Mouse (Mus musculus) frontal cortex, adult (tissue): ENCODE measurements around the gene Cebpa.

ENCODE experiments used
- ATAC-seq: cut with Nextera tagmentation; 2 replicates; pipeline ENCODE4 v1.9.2; 2017; ENCODE audit warnings: mild to moderate bottlenecking, moderate library complexity, mixed read lengths; ENCODE audit not compliant: low TSS enrichment

Gene Cebpa

DNA sequence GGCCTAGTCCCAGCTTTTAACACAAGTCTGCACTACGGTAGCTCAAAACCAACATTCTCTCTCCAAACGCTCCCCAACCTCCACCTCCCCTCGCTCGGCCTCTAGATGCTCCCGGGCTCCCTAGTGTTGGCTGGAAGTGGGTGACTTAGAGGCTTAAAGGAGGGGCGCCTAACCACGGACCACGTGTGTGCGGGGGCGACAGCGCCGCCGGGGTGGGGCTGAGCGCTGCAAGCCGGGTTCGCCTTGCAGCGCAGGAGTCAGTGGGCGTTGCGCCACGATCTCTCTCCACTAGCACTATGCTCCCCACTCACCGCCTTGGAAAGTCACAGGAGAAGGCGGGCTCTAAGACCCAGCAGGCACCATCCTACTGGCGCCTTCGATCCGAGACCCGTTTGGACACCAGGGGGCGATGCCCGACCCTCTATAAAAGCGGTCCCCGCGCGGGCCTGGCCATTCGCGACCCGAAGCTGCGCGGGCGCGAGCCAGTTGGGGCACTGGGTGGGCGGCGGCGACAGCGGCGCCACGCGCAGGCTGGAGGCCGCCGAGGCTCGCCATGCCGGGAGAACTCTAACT lies at the start of gene Cebpa:
Gene Cebpa, plus strand, starts transcription at position 453 of the 573 bp plus-strand sequence.
- ATAC-seq, result peak; percentile 90

DNA sequence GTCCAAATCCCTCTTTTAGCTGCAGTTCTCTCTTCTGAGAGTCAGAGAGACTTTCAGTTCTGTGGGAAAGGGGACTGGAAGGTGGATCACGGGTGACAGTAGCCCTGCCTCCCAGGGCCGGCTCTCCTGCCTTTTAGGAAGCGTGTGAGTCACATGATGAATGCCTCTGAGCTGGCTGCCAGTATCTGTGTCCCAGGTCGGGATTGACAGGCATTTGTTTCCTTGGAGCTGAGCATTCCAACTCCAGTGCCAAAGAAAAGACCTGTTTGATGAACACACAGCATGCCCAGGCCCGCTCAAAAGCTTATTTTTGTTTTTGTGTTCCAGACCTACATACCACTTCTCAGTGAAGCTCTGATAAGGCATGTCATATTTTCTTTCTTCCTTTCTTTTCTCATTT lies 42.4 kb upstream of the Cebpa start:
- no peak for ATAC-seq

DNA sequence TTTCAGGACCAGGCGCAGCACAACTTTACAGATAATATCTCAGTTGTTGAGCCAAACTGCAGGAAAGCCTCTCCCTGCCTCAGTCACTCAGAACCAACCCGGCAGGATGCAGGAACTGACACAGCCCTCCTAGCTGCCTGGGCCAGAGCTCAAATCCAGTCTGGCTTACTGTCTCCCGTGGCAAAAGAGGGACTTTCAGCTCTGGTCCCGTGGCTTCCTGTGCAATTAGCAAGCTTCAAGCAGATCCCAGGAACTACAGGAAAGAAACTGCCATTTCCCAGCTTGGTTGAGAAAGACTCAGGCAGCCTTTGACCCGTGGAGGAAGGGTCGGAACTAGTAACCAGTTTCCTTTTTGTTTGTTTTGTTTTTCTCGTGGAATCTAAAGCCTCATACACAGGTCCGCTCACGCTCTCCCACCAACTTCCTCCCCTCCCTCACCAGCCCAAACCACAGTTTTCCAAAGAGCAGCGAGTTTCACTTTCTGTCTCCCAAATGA lies 38.2 kb upstream of the Cebpa start:
- ATAC-seq, result no peak

DNA sequence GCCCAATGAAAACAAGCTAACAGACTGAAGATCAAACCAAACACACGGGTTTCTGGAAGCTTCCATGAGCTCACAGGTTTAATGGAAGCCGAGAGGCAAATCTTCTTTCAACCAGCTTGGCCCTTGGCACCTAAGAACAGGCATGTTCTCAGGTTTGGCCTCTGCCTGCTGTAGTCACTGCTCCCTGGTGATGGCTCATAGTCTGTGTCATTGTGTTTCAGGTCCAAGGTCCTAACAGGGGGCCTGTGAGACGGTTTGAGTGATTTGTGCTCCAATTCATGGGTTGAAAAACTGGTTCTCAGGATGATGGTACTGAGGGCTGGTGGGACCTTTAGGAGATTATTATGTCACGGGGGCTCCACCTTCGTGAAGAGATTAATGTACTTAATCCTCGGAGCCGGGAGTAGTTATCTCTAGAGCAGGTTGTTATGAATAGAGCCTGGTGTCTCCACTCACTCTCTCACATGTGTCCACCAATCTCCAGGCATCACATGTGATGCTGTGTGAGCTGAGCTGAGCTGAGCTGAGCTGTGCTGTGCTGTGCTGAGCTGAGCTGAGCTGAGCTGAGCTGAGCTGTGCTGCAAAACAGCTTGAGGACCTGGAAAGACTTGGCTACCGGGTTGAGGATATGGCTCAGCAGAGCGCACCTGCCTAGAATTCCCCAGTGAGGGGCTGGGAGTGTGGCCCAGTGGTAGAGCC lies 37.5 kb upstream of the Cebpa start:
- no peak for ATAC-seq

- ATAC-seq, result no peak
Measured at GRCm38 (mm10) chr7:35084565-35085360, 34.3 kb upstream of the Cebpa start.

GRCm38 (mm10) chr7:35086271-35086861 lies 32.7 kb upstream of the Cebpa start:
- ATAC-seq, result peak; percentile 62; the same call in 1 of the 2 replicates

GRCm38 (mm10) chr7:35090550-35090949 lies 28.5 kb upstream of the Cebpa start:
- no peak for ATAC-seq

- no peak for ATAC-seq
Measured at GRCm38 (mm10) chr7:35094975-35095678, 24.0 kb upstream of the Cebpa start.

DNA sequence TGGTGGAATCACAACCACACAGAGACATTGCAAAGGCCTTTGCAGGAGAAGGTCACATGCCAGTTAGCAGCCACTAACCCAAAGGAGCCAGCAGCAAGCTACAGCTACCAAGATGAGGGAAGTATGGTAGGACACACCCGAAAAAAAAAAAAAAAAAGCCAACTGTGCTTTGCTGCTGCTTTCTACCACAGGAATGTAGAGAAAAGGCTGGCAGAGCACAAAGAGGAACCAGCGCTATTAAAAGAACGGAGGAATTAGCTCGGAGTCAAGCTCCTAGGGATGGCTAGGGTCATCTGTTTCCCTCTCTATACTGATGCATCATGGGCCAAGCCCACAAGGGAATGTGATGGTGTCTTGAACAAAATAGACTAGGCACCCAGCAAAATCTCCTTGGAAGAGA lies 20.3 kb upstream of the Cebpa start:
- no peak for ATAC-seq

- no peak for ATAC-seq
Measured at GRCm38 (mm10) chr7:35099528-35099927, 19.6 kb upstream of the Cebpa start.

DNA sequence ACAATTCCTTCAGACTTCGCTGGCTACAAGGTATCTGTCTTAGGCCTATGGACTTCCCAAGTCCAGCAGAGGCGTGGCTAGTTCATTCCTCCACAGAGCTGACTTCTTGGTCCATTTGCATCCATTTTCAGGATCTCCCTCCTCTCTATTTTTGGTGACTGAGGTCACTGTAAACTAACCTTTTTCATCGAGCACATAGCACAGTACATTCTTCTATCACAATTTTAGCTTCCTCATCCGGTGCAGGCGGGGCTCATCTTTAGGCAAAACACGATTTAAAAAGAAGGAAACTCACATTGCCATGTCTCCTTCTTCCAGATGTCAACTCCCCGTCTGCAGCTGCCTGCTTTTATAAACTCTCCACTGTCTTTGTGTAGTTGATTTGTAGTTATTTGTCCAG lies 12.5 kb upstream of the Cebpa start:
- no peak for ATAC-seq

DNA sequence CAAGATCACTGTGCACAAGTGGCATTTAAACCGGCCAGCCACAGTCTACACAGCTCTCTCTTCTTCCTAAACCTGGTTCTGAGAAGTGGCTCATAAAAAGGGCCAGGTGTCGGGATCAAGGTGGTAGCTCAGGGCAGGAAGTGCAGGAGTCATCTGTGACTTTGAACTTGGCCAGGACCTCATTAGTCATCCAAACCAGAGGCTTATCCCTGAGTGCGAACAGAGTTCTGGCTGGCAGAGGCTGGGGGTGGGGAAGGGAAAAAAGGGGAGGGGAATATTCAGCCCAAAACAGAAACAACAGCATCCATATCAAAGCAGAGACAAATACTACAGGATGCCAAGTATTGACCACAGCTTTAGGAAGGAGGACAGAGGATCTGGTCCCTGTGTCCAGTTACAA lies 11.5 kb upstream of the Cebpa start:
- ATAC-seq, result no peak

- ATAC-seq, result no peak
Measured at GRCm38 (mm10) chr7:35108046-35108445, 11.0 kb upstream of the Cebpa start.

GRCm38 (mm10) chr7:35108663-35109062 lies 10.4 kb upstream of the Cebpa start:
- ATAC-seq, result no peak

DNA sequence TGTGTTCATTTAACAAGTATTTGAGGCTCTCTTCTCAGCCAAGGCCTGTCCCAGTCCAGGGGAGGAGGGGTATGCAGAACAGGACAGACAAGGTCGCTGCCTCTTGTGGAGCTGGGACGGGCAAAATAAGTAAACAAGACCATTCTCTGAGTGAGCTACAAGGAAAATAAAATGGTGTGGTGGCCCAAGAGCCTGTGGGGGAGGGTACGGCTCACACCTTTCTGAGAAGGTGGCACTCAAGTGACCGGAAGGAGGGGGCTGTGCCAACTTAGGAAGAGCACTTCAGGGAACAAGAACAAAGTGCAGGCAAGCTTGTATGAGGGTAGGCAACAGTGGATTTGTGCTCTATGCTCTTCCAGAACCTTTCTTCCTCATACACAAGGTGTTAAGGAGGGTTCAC lies 6.0 kb upstream of the Cebpa start:
- no peak; the same call in 1 of the 2 replicates for ATAC-seq

GRCm38 (mm10) chr7:35113721-35114120 lies 5.4 kb upstream of the Cebpa start:
- no peak for ATAC-seq

GRCm38 (mm10) chr7:35116524-35116923 lies 2.6 kb upstream of the Cebpa start:
- ATAC-seq, result no peak

DNA sequence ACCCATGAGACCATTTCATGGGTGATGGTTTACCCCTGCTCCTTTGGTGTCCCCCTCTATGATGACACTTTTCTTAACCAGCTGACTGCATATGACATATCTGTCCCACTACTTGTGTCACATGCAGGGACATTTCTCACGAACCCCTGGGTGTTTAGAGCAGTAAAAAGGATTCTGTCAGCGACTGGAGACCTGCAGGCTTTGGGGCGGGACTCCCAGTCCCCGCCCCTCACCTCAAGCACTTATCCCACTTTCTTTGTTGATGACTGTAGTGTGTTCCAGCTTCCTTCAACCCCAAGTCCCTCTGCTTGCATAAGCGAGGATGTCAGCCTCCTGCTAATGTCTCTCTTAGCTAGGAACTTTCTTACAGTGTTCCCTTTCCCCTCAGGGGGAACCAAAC lies 2.0 kb upstream of the Cebpa start:
- no peak for ATAC-seq

DNA sequence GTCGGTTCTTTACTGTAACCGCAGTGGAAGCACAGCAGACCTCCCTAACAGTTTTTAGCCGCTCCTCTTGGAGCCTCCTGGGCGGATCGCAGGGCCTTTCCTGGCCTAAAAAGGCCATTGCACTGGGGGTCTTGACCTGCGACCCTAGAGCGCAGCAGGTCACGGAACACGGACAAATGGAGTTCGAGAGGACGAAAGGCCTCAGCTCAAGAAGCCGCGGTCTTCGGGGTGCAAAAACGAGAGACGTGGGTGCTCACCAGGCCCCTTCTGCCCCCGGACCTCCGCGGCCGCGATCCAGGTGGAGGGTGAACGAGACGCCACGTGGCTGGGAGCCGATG lies 1.4 kb upstream of the Cebpa start:
- ATAC-seq, result no peak

DNA sequence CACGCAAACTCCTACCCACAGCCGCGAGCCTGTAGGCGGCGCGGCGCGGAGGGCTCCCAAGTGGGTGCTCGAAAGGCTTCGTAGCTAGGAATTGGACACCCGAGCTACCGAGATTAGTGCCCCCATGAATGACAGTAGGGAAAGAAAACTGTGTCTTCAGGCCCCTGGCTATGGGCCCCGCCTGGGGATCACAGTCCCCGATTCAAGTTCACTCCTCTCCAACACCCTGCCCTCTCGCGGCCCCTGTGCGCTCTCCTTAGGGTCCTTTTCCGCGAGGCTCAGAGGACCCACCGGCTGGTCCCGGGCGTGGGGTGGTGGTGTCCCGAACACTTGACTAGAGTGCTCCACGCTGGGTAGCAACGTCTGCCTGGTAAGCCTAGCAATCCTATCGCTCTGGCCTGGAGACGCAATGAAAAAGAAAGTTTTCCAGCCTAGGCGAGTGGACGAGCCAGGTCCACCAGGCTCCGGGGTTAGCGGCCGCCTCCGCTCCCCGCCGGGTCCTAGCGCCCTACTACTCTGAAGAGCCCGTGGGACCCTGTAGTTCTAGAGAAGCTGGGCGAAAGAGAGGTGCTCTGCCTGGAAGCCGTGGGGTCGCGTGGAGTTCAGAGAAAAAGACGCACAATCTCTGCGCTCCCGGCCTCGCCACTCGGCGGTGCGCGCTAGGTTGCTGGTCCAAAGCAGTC lies 853 bp upstream of the Cebpa start:
- peak; percentile 56 for ATAC-seq

GRCm38 (mm10) chr7:35119506-35120145 lies 533 bp downstream of the Cebpa start:
- ATAC-seq, result no peak
